Comparison of ENCODE assay signal across 8 mouse cellular contexts in the genomic region with DNA sequence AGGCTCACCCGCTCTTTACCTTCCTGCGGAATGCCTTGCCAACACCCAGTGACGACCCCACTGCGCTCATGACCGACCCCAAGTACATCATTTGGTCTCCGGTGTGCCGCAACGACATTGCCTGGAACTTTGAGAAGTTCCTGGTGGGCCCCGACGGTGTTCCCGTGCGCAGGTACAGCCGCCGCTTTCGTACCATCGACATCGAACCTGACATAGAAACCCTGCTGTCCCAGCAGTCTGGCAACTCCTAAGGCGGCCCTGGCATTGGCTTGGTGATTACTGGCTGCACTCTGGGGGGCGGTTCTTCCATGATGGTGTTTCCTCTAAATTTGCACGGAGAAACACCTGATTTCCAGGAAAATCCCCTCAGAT. TPM values are rescaled to one million over a fixed set of nuclear protein-coding genes. Genes with fewer than 3 reads are reported as not detected.
DNase-seq lines count a peak whose midpoint lies in the region; ATAC-seq and TF ChIP-seq lines count a peak whose summit lies in the region.

No protein-coding gene starts in this region.

- peaks cover 4% of the 10 kb centered on the region; the same call in 1 of the 2 replicates for H3K36me3 ChIP-seq in forebrain, embryonic 11.5 days (ENCODE audit: control insufficient read depth, insufficient read depth, low read length)
- peaks cover 7% of the 10 kb centered on the region for H3K36me3 ChIP-seq in hindbrain, embryonic 16.5 days (ENCODE audit: control insufficient read depth, insufficient read depth, low read length)
- H3K36me3 ChIP-seq in lung, embryonic 14.5 days (ENCODE audit: insufficient read depth) = peaks cover 32% of the 10 kb centered on the region

- no peaks in the 10 kb centered on the region for H3K27me3 ChIP-seq in forebrain, embryonic 11.5 days (ENCODE audit: control insufficient read depth, insufficient read depth, low read length)
- no peaks in the 10 kb centered on the region for H3K27me3 ChIP-seq in hindbrain, embryonic 16.5 days (replicated peaks; ENCODE audit: control insufficient read depth, insufficient read depth, low read length)
- H3K27me3 ChIP-seq in lung, embryonic 14.5 days (ENCODE audit: insufficient read depth, low read length) = no peaks in the 10 kb centered on the region

- no peak for ATAC-seq in forebrain, embryonic 11.5 days (replicated peaks; ENCODE audit: low FRiP score)
- no peak for ATAC-seq in hindbrain, embryonic 16.5 days
- ATAC-seq in lung, embryonic 14.5 days (ENCODE audit: insufficient read depth) = no peak
- ATAC-seq in megakaryocyte-erythroid progenitor cell, adult 5-6 weeks (replicated peaks; ENCODE audit: low FRiP score, low TSS enrichment, poor library complexity, severe bottlenecking) = no peak

- TF ChIP-seq CTCF in lung, embryonic 14.5 days (IDR thresholded peaks at IDR 0.05; ENCODE audit: low read depth) = no peak

- H3K4me3 ChIP-seq in forebrain, embryonic 11.5 days (ENCODE audit: low read depth, low read length) = peak overlapping the region; percentile 79
- H3K4me3 ChIP-seq in hindbrain, embryonic 16.5 days (ENCODE audit: low read length) = peak overlapping the region; percentile 71
- H3K4me3 ChIP-seq in lung, embryonic 14.5 days (ENCODE audit: low read depth, low read length) = peak overlapping the region; percentile 81

- no peaks in the 10 kb centered on the region for H3K9me3 ChIP-seq in forebrain, embryonic 11.5 days (ENCODE audit: control insufficient read depth, low read length)
- no peaks in the 10 kb centered on the region for H3K9me3 ChIP-seq in hindbrain, embryonic 16.5 days (ENCODE audit: control insufficient read depth, low read length)
- no peaks in the 10 kb centered on the region for H3K9me3 ChIP-seq in lung, embryonic 14.5 days (ENCODE audit: low read depth, low read length)

- H3K27ac ChIP-seq in forebrain, embryonic 11.5 days (ENCODE audit: low read depth, low read length) = peak overlapping the region; percentile 88; the same call in 1 of the 2 replicates
- H3K27ac ChIP-seq in hindbrain, embryonic 16.5 days (ENCODE audit: low read depth, low read length) = peak overlapping the region; percentile 84
- peak overlapping the region; percentile 96 for H3K27ac ChIP-seq in lung, embryonic 14.5 days (ENCODE audit: low read depth)

- H3K4me2 ChIP-seq in forebrain, embryonic 11.5 days (ENCODE audit: low read depth, low read length, severe bottlenecking) = peak overlapping the region; percentile 86
- H3K4me2 ChIP-seq in hindbrain, embryonic 16.5 days (ENCODE audit: low read length) = peak overlapping the region; percentile 81
- peak overlapping the region; percentile 85 for H3K4me2 ChIP-seq in lung, embryonic 14.5 days

- H3K4me1 ChIP-seq in forebrain, embryonic 11.5 days (replicated peaks; ENCODE audit: control insufficient read depth, insufficient read depth, low read length) = peaks cover 10% of the 10 kb centered on the region
- peaks cover 12% of the 10 kb centered on the region for H3K4me1 ChIP-seq in hindbrain, embryonic 16.5 days (ENCODE audit: control insufficient read depth, insufficient read depth, low read depth, low read length)
- peaks cover 3% of the 10 kb centered on the region for H3K4me1 ChIP-seq in lung, embryonic 14.5 days (ENCODE audit: insufficient read depth)

- H3K9ac ChIP-seq in forebrain, embryonic 11.5 days (ENCODE audit: low read length) = peak overlapping the region; percentile 90
- H3K9ac ChIP-seq in hindbrain, embryonic 16.5 days (ENCODE audit: low read depth, low read length) = peak overlapping the region; percentile 76
- H3K9ac ChIP-seq in lung, embryonic 14.5 days = peak overlapping the region; percentile 87

- peak; percentile 6 for DNase-seq in embryo, embryonic 10.5 days (ENCODE audit: low spot score)
- no peak for DNase-seq in embryo, embryonic 10 days (ENCODE audit: low spot score)
- peak; percentile 52 for DNase-seq in adrenal gland, postnatal 10 days
- peak; percentile 58 for DNase-seq in forebrain, embryonic 11.5 days (ENCODE audit: low spot score)
- DNase-seq in lung, embryonic 14.5 days = peak; percentile 27
- peak; percentile 18 to 44 for DNase-seq in spleen, postnatal 14 days (ENCODE audit: low spot score in 2 of 2)

- 20% methylated on average over 20 of the region's 20 CpGs for WGBS in forebrain, embryonic 11.5 days
- 16% methylated on average over 20 of the region's 20 CpGs for WGBS in hindbrain, embryonic 16.5 days
- WGBS in lung, embryonic 14.5 days = 8% methylated on average over 20 of the region's 20 CpGs

RNA-seq across cellular contexts. Expression of a gene that starts 1.2 kb away (rescaled TPM):
- 100 to 1,000 TPM; 424 to 480 TPM for total RNA-seq in adrenal gland, postnatal 10 days (2021)
- 740 and 778 TPM in 2 replicates for polyA plus RNA-seq in forebrain, embryonic 11.5 days (2014; fragmentation: Nextera tagmentation; extraction: Ambion mirVana)
- 451 and 453 TPM in 2 replicates for polyA plus RNA-seq in hindbrain, embryonic 16.5 days (2015; fragmentation: Nextera tagmentation; extraction: Ambion mirVana)
- 617 and 664 TPM in 2 replicates for polyA plus RNA-seq in lung, embryonic 14.5 days (2014; fragmentation: Nextera tagmentation; extraction: Ambion mirVana)
- 1,807 and 1,840 TPM in 2 replicates for total RNA-seq in megakaryocyte-erythroid progenitor cell, adult 5-6 weeks (2014; fragmentation: Nextera tagmentation)
- 887 and 925 TPM in 2 replicates for total RNA-seq in megakaryocyte-erythroid progenitor cell, adult 5-6 weeks (2017)

RNA-seq across cellular contexts. Expression of a gene that starts 7.8 kb away (rescaled TPM):
- 100 to 1,000 TPM; 101 to 111 TPM for total RNA-seq in adrenal gland, postnatal 10 days (2021)
- 131 and 138 TPM in 2 replicates for polyA plus RNA-seq in forebrain, embryonic 11.5 days (2014; fragmentation: Nextera tagmentation; extraction: Ambion mirVana)
- polyA plus RNA-seq in hindbrain, embryonic 16.5 days (2015; fragmentation: Nextera tagmentation; extraction: Ambion mirVana) = 116 and 127 TPM in 2 replicates
- polyA plus RNA-seq in lung, embryonic 14.5 days (2014; fragmentation: Nextera tagmentation; extraction: Ambion mirVana) = 110 and 113 TPM in 2 replicates
- 131 and 136 TPM in 2 replicates for total RNA-seq in megakaryocyte-erythroid progenitor cell, adult 5-6 weeks (2014; fragmentation: Nextera tagmentation)
- total RNA-seq in megakaryocyte-erythroid progenitor cell, adult 5-6 weeks (2017) = 62.4 and 84.2 TPM in 2 replicates

RNA-seq across cellular contexts. Expression of a gene that starts 33.9 kb away (rescaled TPM):
- total RNA-seq in adrenal gland, postnatal 10 days (2021) = 10 to 100 TPM; 28.9 to 36.6 TPM
- polyA plus RNA-seq in forebrain, embryonic 11.5 days (2014; fragmentation: Nextera tagmentation; extraction: Ambion mirVana) = 20.8 and 25.5 TPM in 2 replicates
- 51.6 and 57.2 TPM in 2 replicates for polyA plus RNA-seq in hindbrain, embryonic 16.5 days (2015; fragmentation: Nextera tagmentation; extraction: Ambion mirVana)
- 20.1 and 24.9 TPM in 2 replicates for polyA plus RNA-seq in lung, embryonic 14.5 days (2014; fragmentation: Nextera tagmentation; extraction: Ambion mirVana)
- 2.8 and 8.2 TPM in 2 replicates for total RNA-seq in megakaryocyte-erythroid progenitor cell, adult 5-6 weeks (2014; fragmentation: Nextera tagmentation)
- 1.4 and 4.3 TPM in 2 replicates for total RNA-seq in megakaryocyte-erythroid progenitor cell, adult 5-6 weeks (2017)

RNA-seq across cellular contexts. Expression of a gene that starts 33.9 kb away (rescaled TPM):
- 100 to 1,000 TPM; 352 to 357 TPM for total RNA-seq in adrenal gland, postnatal 10 days (2021)
- polyA plus RNA-seq in forebrain, embryonic 11.5 days (2014; fragmentation: Nextera tagmentation; extraction: Ambion mirVana) = 298 and 303 TPM in 2 replicates
- 278 TPM in 2 replicates for polyA plus RNA-seq in hindbrain, embryonic 16.5 days (2015; fragmentation: Nextera tagmentation; extraction: Ambion mirVana)
- 321 and 332 TPM in 2 replicates for polyA plus RNA-seq in lung, embryonic 14.5 days (2014; fragmentation: Nextera tagmentation; extraction: Ambion mirVana)
- total RNA-seq in megakaryocyte-erythroid progenitor cell, adult 5-6 weeks (2014; fragmentation: Nextera tagmentation) = 148 and 275 TPM in 2 replicates
- 249 and 303 TPM in 2 replicates for total RNA-seq in megakaryocyte-erythroid progenitor cell, adult 5-6 weeks (2017)

RNA-seq across cellular contexts. Expression of a gene that starts 43.2 kb away (rescaled TPM):
- 10 to 100 TPM in 1 of 2 experiments, 1 to 10 TPM in 1; 9.3 to 14.7 TPM for total RNA-seq in adrenal gland, postnatal 10 days (2021)
- polyA plus RNA-seq in forebrain, embryonic 11.5 days (2014; fragmentation: Nextera tagmentation; extraction: Ambion mirVana) = 25.1 and 25.9 TPM in 2 replicates
- 23.3 and 26.3 TPM in 2 replicates for polyA plus RNA-seq in hindbrain, embryonic 16.5 days (2015; fragmentation: Nextera tagmentation; extraction: Ambion mirVana)
- polyA plus RNA-seq in lung, embryonic 14.5 days (2014; fragmentation: Nextera tagmentation; extraction: Ambion mirVana) = 20.9 and 21.3 TPM in 2 replicates
- total RNA-seq in megakaryocyte-erythroid progenitor cell, adult 5-6 weeks (2014; fragmentation: Nextera tagmentation) = 0.28 TPM in 1 of 2 replicates, not detected in the other
- 0.23 TPM in 1 of 2 replicates, not detected in the other for total RNA-seq in megakaryocyte-erythroid progenitor cell, adult 5-6 weeks (2017)
